Mouse (Mus musculus) myocyte (in vitro differentiated cells): Measurements from ENCODE around the gene Anks4b.

Experiments
- CEBPB ChIP-seq: IDR thresholded peaks from 2 replicates; pipeline ENCODE4 v1.6.1; 2011; ENCODE audit warnings: mild to moderate bottlenecking, moderate library complexity; ENCODE audit not compliant: poor library complexity, insufficient read depth, severe bottlenecking
- TCF12 ChIP-seq: IDR thresholded peaks from one replicate; pipeline ENCODE4 v1.6.1; 2011; ENCODE audit warnings: mild to moderate bottlenecking, control low read depth; ENCODE audit not compliant: poor library complexity, insufficient read depth, severe bottlenecking

DNA sequence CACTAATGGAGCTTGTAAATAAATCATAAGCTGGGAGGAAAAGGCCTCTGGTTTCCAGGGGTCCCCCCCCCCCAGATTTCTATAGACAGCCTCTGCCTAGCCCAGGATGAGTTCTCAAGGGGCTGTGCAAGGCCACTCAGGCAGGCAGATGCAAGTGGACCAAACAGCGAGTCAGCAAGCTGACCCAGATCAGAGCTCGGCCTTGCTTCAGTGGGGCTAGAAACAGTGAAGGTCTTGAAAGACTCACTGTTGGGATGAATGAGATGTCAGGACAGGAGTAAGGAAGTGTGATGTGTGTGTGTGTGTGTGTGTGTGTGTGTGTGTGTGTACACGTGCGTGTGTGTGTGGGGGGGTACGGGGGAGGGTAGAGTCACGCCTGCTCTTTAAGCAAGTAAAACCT is 19.2 kb downstream of the Anks4b start:
- TF ChIP-seq TCF12 (no peak), CEBPB (no peak)
